Mouse (Mus musculus): ENCODE measurements around the gene Ccr7. TPM values are rescaled to one million over a fixed set of nuclear protein-coding genes. Genes with fewer than 3 reads are reported as not detected.

Ccr7 gene
- not detected in 2 replicates for polyA plus RNA-seq (2014; fragmentation: Nextera tagmentation; extraction: Ambion mirVana)

- ATAC-seq: no peak
- 76% methylated on average over 12 of the region's 12 CpGs for WGBS
Measured at GRCm38 (mm10) chr11:99154987-99155641, at the start of gene Ccr7. TSS of gene Ccr7 (minus strand) at chr11:99155077.

GRCm38 (mm10) chr11:99189154-99189582, 34.3 kb upstream of the Ccr7 start:
- H3K36me3 ChIP-seq (ENCODE audit: control insufficient read depth, insufficient read depth, low read length): no peaks in the 10 kb centered on the region
- WGBS: 23% methylated on average over 14 of the region's 14 CpGs
- no peak overlapping the region for H3K4me3 ChIP-seq (ENCODE audit: low read depth, low read length)
- no peaks in the 10 kb centered on the region for H3K9me3 ChIP-seq (replicated peaks; ENCODE audit: control insufficient read depth, low read length)
- H3K9ac ChIP-seq (ENCODE audit: low read length): no peak overlapping the region
- H3K4me2 ChIP-seq (ENCODE audit: low read length): no peak overlapping the region
- DNase-seq (ENCODE audit: low spot score) (peak; percentile 53), ATAC-seq (no peak)
- 0 out of 2 replicates have a peak, but pooled peaks cover 2% of the 10 kb centered on the region for H3K27me3 ChIP-seq (replicated peaks; ENCODE audit: control insufficient read depth, insufficient read depth, low read length)
- no peaks in the 10 kb centered on the region for H3K4me1 ChIP-seq (ENCODE audit: control insufficient read depth, insufficient read depth, low read length)
- no peak overlapping the region for H3K27ac ChIP-seq (ENCODE audit: low read depth, low read length)

More at GRCm38 (mm10) chr11:99154987-99155641, at the start of gene Ccr7:
- Histone ChIP-seq H3K4me2 (ENCODE audit: low read length) (no peak within 1 kb of the TSS), H3K4me3 (ENCODE audit: low read depth, low read length) (no peak within 1 kb of the TSS), H3K27ac (ENCODE audit: low read depth, low read length) (no peak within 1 kb of the TSS), H3K27me3 (replicated peaks; ENCODE audit: control insufficient read depth, insufficient read depth, low read length) (no peaks in the 10 kb centered on the region), H3K36me3 (ENCODE audit: control insufficient read depth, insufficient read depth, low read length) (no peaks in the 10 kb centered on the region), H3K9me3 (replicated peaks; ENCODE audit: control insufficient read depth, low read length) (no peaks in the 10 kb centered on the region), H3K9ac (ENCODE audit: low read length) (no peak within 1 kb of the TSS), H3K4me1 (ENCODE audit: control insufficient read depth, insufficient read depth, low read length) (no peaks in the 10 kb centered on the region)
- DNase-seq (ENCODE audit: low spot score): no peak

GRCm38 (mm10) chr11:99187348-99187747, 32.5 kb upstream of the Ccr7 start:
- no peaks in the 10 kb centered on the region for H3K36me3 ChIP-seq (ENCODE audit: control insufficient read depth, insufficient read depth, low read length)
- 0 out of 2 replicates have a peak, but pooled peaks cover 2% of the 10 kb centered on the region for H3K27me3 ChIP-seq (replicated peaks; ENCODE audit: control insufficient read depth, insufficient read depth, low read length)
- no peak overlapping the region for H3K27ac ChIP-seq (ENCODE audit: low read depth, low read length)
- no peaks in the 10 kb centered on the region for H3K9me3 ChIP-seq (replicated peaks; ENCODE audit: control insufficient read depth, low read length)
- ATAC-seq: no peak
- no peak overlapping the region for H3K4me2 ChIP-seq (ENCODE audit: low read length)
- no peak overlapping the region for H3K9ac ChIP-seq (ENCODE audit: low read length)
- no peak for DNase-seq (ENCODE audit: low spot score)
- no peak overlapping the region for H3K4me3 ChIP-seq (ENCODE audit: low read depth, low read length)
- no peaks in the 10 kb centered on the region for H3K4me1 ChIP-seq (ENCODE audit: control insufficient read depth, insufficient read depth, low read length)
- WGBS: 95% methylated on average over 4 of the region's 4 CpGs

- ATAC-seq: no peak
- Histone ChIP-seq H3K4me1 (ENCODE audit: control insufficient read depth, insufficient read depth, low read length) (no peaks in the 10 kb centered on the region), H3K27ac (ENCODE audit: low read depth, low read length) (no peak overlapping the region), H3K9ac (ENCODE audit: low read length) (no peak overlapping the region), H3K4me2 (ENCODE audit: low read length) (no peak overlapping the region), H3K27me3 (replicated peaks; ENCODE audit: control insufficient read depth, insufficient read depth, low read length) (0 out of 2 replicates have a peak, but pooled peaks cover 2% of the 10 kb centered on the region), H3K9me3 (replicated peaks; ENCODE audit: control insufficient read depth, low read length) (no peaks in the 10 kb centered on the region), H3K4me3 (ENCODE audit: low read depth, low read length) (no peak overlapping the region), H3K36me3 (ENCODE audit: control insufficient read depth, insufficient read depth, low read length) (no peaks in the 10 kb centered on the region)
- no peak for DNase-seq (ENCODE audit: low spot score)
- 70% methylated on average over 2 of the region's 2 CpGs for WGBS
Measured at GRCm38 (mm10) chr11:99186836-99187235, 32.0 kb upstream of the Ccr7 start.

GRCm38 (mm10) chr11:99182575-99182974, 27.7 kb upstream of the Ccr7 start:
- DNase-seq (ENCODE audit: low spot score) (no peak), ATAC-seq (no peak)
- 80% methylated on average over 11 of the region's 11 CpGs for WGBS
- no peaks in the 10 kb centered on the region for H3K4me1 ChIP-seq (ENCODE audit: control insufficient read depth, insufficient read depth, low read length)
- no peak overlapping the region for H3K9ac ChIP-seq (ENCODE audit: low read length)
- H3K4me2 ChIP-seq (ENCODE audit: low read length): no peak overlapping the region
- no peaks in the 10 kb centered on the region for H3K27me3 ChIP-seq (replicated peaks; ENCODE audit: control insufficient read depth, insufficient read depth, low read length)
- H3K9me3 ChIP-seq (replicated peaks; ENCODE audit: control insufficient read depth, low read length): no peaks in the 10 kb centered on the region
- no peak overlapping the region for H3K4me3 ChIP-seq (ENCODE audit: low read depth, low read length)
- no peak overlapping the region for H3K27ac ChIP-seq (ENCODE audit: low read depth, low read length)
- no peaks in the 10 kb centered on the region for H3K36me3 ChIP-seq (ENCODE audit: control insufficient read depth, insufficient read depth, low read length)

GRCm38 (mm10) chr11:99180071-99180470, 25.2 kb upstream of the Ccr7 start:
- no peaks in the 10 kb centered on the region for H3K36me3 ChIP-seq (ENCODE audit: control insufficient read depth, insufficient read depth, low read length)
- no peak for DNase-seq (ENCODE audit: low spot score)
- H3K9ac ChIP-seq (ENCODE audit: low read length): no peak overlapping the region
- H3K4me2 ChIP-seq (ENCODE audit: low read length): no peak overlapping the region
- 83% methylated on average over 5 of the region's 5 CpGs for WGBS
- H3K4me1 ChIP-seq (ENCODE audit: control insufficient read depth, insufficient read depth, low read length): no peaks in the 10 kb centered on the region
- H3K9me3 ChIP-seq (replicated peaks; ENCODE audit: control insufficient read depth, low read length): no peaks in the 10 kb centered on the region
- no peak for ATAC-seq
- no peaks in the 10 kb centered on the region for H3K27me3 ChIP-seq (replicated peaks; ENCODE audit: control insufficient read depth, insufficient read depth, low read length)
- H3K27ac ChIP-seq (ENCODE audit: low read depth, low read length): no peak overlapping the region
- no peak overlapping the region for H3K4me3 ChIP-seq (ENCODE audit: low read depth, low read length)

- no peaks in the 10 kb centered on the region for H3K27me3 ChIP-seq (replicated peaks; ENCODE audit: control insufficient read depth, insufficient read depth, low read length)
- no peak overlapping the region for H3K27ac ChIP-seq (ENCODE audit: low read depth, low read length)
- no peak overlapping the region for H3K4me3 ChIP-seq (ENCODE audit: low read depth, low read length)
- H3K4me1 ChIP-seq (ENCODE audit: control insufficient read depth, insufficient read depth, low read length): no peaks in the 10 kb centered on the region
- DNase-seq (ENCODE audit: low spot score) (no peak), ATAC-seq (no peak)
- H3K36me3 ChIP-seq (ENCODE audit: control insufficient read depth, insufficient read depth, low read length): no peaks in the 10 kb centered on the region
- H3K4me2 ChIP-seq (ENCODE audit: low read length): no peak overlapping the region
- WGBS: 62% methylated on average over 2 of the region's 3 CpGs
- no peaks in the 10 kb centered on the region for H3K9me3 ChIP-seq (replicated peaks; ENCODE audit: control insufficient read depth, low read length)
- no peak overlapping the region for H3K9ac ChIP-seq (ENCODE audit: low read length)
Measured at GRCm38 (mm10) chr11:99177925-99178198, 23.0 kb upstream of the Ccr7 start.

GRCm38 (mm10) chr11:99177054-99177924, 22.4 kb upstream of the Ccr7 start:
- no peaks in the 10 kb centered on the region for H3K27me3 ChIP-seq (replicated peaks; ENCODE audit: control insufficient read depth, insufficient read depth, low read length)
- no peak overlapping the region for H3K4me3 ChIP-seq (ENCODE audit: low read depth, low read length)
- H3K9me3 ChIP-seq (replicated peaks; ENCODE audit: control insufficient read depth, low read length): no peaks in the 10 kb centered on the region
- 75% methylated on average over 5 of the region's 5 CpGs for WGBS
- no peaks in the 10 kb centered on the region for H3K4me1 ChIP-seq (ENCODE audit: control insufficient read depth, insufficient read depth, low read length)
- no peak overlapping the region for H3K9ac ChIP-seq (ENCODE audit: low read length)
- ATAC-seq (no peak), DNase-seq (ENCODE audit: low spot score) (no peak)
- no peak overlapping the region for H3K27ac ChIP-seq (ENCODE audit: low read depth, low read length)
- H3K36me3 ChIP-seq (ENCODE audit: control insufficient read depth, insufficient read depth, low read length): no peaks in the 10 kb centered on the region
- H3K4me2 ChIP-seq (ENCODE audit: low read length): no peak overlapping the region

GRCm38 (mm10) chr11:99172002-99172401, 17.1 kb upstream of the Ccr7 start:
- no peak overlapping the region for H3K9ac ChIP-seq (ENCODE audit: low read length)
- 80% methylated on average over 4 of the region's 4 CpGs for WGBS
- no peak overlapping the region for H3K27ac ChIP-seq (ENCODE audit: low read depth, low read length)
- no peaks in the 10 kb centered on the region for H3K9me3 ChIP-seq (replicated peaks; ENCODE audit: control insufficient read depth, low read length)
- H3K4me3 ChIP-seq (ENCODE audit: low read depth, low read length): no peak overlapping the region
- DNase-seq (ENCODE audit: low spot score) (no peak), ATAC-seq (no peak)
- H3K36me3 ChIP-seq (ENCODE audit: control insufficient read depth, insufficient read depth, low read length): no peaks in the 10 kb centered on the region
- no peaks in the 10 kb centered on the region for H3K4me1 ChIP-seq (ENCODE audit: control insufficient read depth, insufficient read depth, low read length)
- no peaks in the 10 kb centered on the region for H3K27me3 ChIP-seq (replicated peaks; ENCODE audit: control insufficient read depth, insufficient read depth, low read length)
- no peak overlapping the region for H3K4me2 ChIP-seq (ENCODE audit: low read length)

Measured in forebrain, embryonic 14.5 days (tissue).